Mouse (Mus musculus) erythroblast, embryonic 14.5 days (primary cell): ENCODE data around the gene Pigq.

Experiments
- GATA1 ChIP-seq: IDR thresholded peaks from 2 replicates; pipeline ENCODE4 v1.6.1; 2012; ENCODE audit warnings: low read length, inconsistent platforms, mixed read lengths
- TAL1 ChIP-seq: IDR thresholded peaks from 3 replicates; pipeline ENCODE4 v1.6.1; 2012; ENCODE audit warnings: low read length, inconsistent platforms, mixed read lengths

- no peak for TF ChIP-seq GATA1
- TF ChIP-seq TAL1 = no peak
Observed at GRCm38 (mm10) chr17:25943769-25944168, 967 bp downstream of the Pigq start.
